Mouse (Mus musculus) cerebellum, adult 2 months (tissue): Measurements from ENCODE around the gene Fcer1a.

Experiments used
- CTCF ChIP-seq: fragments of 200-500 bp; IDR thresholded peaks from 2 replicates; pipeline ENCODE4 v1.5.1; 2011; ENCODE audit warnings: low read depth, mild to moderate bottlenecking, control low read depth, low read length, moderate library complexity, borderline replicate concordance; ENCODE audit not compliant: insufficient read depth
- POLR2A ChIP-seq: fragments of 200-500 bp; IDR thresholded peaks from 2 replicates; pipeline ENCODE4 v1.6.1; 2011; ENCODE audit warnings: low read length, control low read depth, borderline replicate concordance; ENCODE audit not compliant: insufficient read depth

- TF ChIP-seq POLR2A, result no peak
- TF ChIP-seq CTCF, result no peak
Observed at GRCm38 (mm10) chr1:173190540-173190939, 36.5 kb downstream of the Fcer1a start, which contains the start of gene Olfr1406.
